Mouse (Mus musculus) hindbrain, embryonic 14.5 days (tissue): ENCODE measurements around the gene Aldh3b2. TPM values are rescaled to one million over a fixed set of nuclear protein-coding genes. Genes with fewer than 3 reads are reported as not detected.

Source experiments
- ATAC-seq: fragments of 200-750 bp; cut with Nextera tagmentation; 2 replicates; pipeline ENCODE4 v1.8.0; 2017; ENCODE audit warnings: moderate number of reproducible peaks, mild to moderate bottlenecking, moderate TSS enrichment, moderate library complexity; ENCODE audit not compliant: low FRiP score
- DNase-seq: peaks from one replicate; pipeline ENCODE4 v3.0.0-alpha.2; 2015; ENCODE audit warnings: low spot score
- H3K27ac ChIP-seq: fragments of 300-500 bp; sonication (generic); 2 replicates; pipeline ENCODE4 v1.5.1; 2014; ENCODE audit warnings: mild to moderate bottlenecking, moderate library complexity
- H3K27me3 ChIP-seq: fragments of 300-500 bp; sonication (generic); 2 replicates; pipeline ENCODE4 v1.6.1; 2014; ENCODE audit warnings: mild to moderate bottlenecking, low read length, mixed read lengths; ENCODE audit not compliant: control insufficient read depth, insufficient read depth
- H3K36me3 ChIP-seq: fragments of 300-500 bp; sonication (generic); replicated peaks from 2 replicates; pipeline ENCODE4 v1.6.1; 2014; ENCODE audit not compliant: control insufficient read depth, insufficient read depth
- H3K4me1 ChIP-seq: fragments of 300-500 bp; sonication (generic); replicated peaks from 2 replicates; pipeline ENCODE4 v1.6.1; 2014; ENCODE audit warnings: antibody characterized with exemption, low read length, mixed read lengths; ENCODE audit not compliant: control insufficient read depth, insufficient read depth
- H3K4me2 ChIP-seq: fragments of 300-500 bp; sonication (generic); replicated peaks from 2 replicates; pipeline ENCODE4 v1.6.1; 2014; ENCODE audit warnings: mild to moderate bottlenecking, moderate library complexity
- H3K4me3 ChIP-seq: fragments of 300-500 bp; sonication (generic); replicated peaks from 2 replicates; pipeline ENCODE4 v1.5.1; 2014; ENCODE audit warnings: mild to moderate bottlenecking, low read length
- H3K9ac ChIP-seq: fragments of 300-500 bp; sonication (generic); 2 replicates; pipeline ENCODE4 v1.6.1; 2014
- H3K9me3 ChIP-seq: fragments of 300-500 bp; sonication (generic); 2 replicates; pipeline ENCODE4 v1.6.1; 2016; ENCODE audit warnings: low read length; ENCODE audit not compliant: control insufficient read depth
- WGBS: fragments of 180-500 bp; shearing (Covaris S2); extraction: QIAGEN DNeasy Blood & Tissue Kit; methylation state at CpG from one replicate; pipeline ENCODE4 v1.1.7; 2014; 5-methylcytosine and 5-hydroxymethylcytosine counted together
- polyA plus RNA-seq: library from polyadenylated mRNA; unstranded; fragments of >200 nt; fragmentation: Nextera tagmentation; extraction: Ambion mirVana; gene quantifications from 2 replicates; pipeline ENCODE4 v1.2.1, GENCODE M21; 2014

Gene Aldh3b2
- polyA plus RNA-seq, 1 experiment from 2014 or later = 0.32 TPM

- 71% methylated on average over 4 of the region's 4 CpGs for WGBS
- peak overlapping the region; percentile 53; the same call in 1 of the 2 replicates for H3K27ac ChIP-seq
- H3K4me2 ChIP-seq = no peak overlapping the region
- no peaks in the 10 kb centered on the region for H3K36me3 ChIP-seq
- ATAC-seq = no peak
- no peak for DNase-seq
- no peak overlapping the region for H3K9ac ChIP-seq
- H3K9me3 ChIP-seq = no peaks in the 10 kb centered on the region
- H3K27me3 ChIP-seq = no peaks in the 10 kb centered on the region
- 0 out of 2 replicates have a peak, but pooled peaks cover 12% of the 10 kb centered on the region for H3K4me1 ChIP-seq
- no peak overlapping the region for H3K4me3 ChIP-seq
Observed at GRCm38 (mm10) chr19:3928779-3929178, 43.3 kb upstream of the Aldh3b2 start.

GRCm38 (mm10) chr19:3929211-3929941 is 42.8 kb upstream of the Aldh3b2 start, which contains the start of gene Aldh3b1:
Gene Aldh3b1 (minus strand): TSS chr19:3929808.
- ATAC-seq (peak; percentile 69; the same call in 1 of the 2 replicates), DNase-seq (peak; percentile 62)
- Histone ChIP-seq H3K27me3 (no peaks in the 10 kb centered on the region), H3K36me3 (no peaks in the 10 kb centered on the region), H3K27ac (peak within 1 kb of the TSS; percentile 53), H3K4me1 (0 out of 2 replicates have a peak, but pooled peaks cover 12% of the 10 kb centered on the region), H3K9ac (no peak within 1 kb of the TSS), H3K4me2 (no peak within 1 kb of the TSS), H3K4me3 (no peak within 1 kb of the TSS), H3K9me3 (no peaks in the 10 kb centered on the region)
- WGBS = 52% methylated on average over 12 of the region's 12 CpGs

GRCm38 (mm10) chr19:3930262-3931057 is 41.7 kb upstream of the Aldh3b2 start:
- no peak overlapping the region for H3K4me2 ChIP-seq
- DNase-seq (no peak), ATAC-seq (no peak)
- no peaks in the 10 kb centered on the region for H3K36me3 ChIP-seq
- WGBS = 70% methylated on average over 21 of the region's 21 CpGs
- no peak overlapping the region for H3K4me3 ChIP-seq
- peaks cover 5% of the 10 kb centered on the region; the same call in 1 of the 2 replicates for H3K27me3 ChIP-seq
- 0 out of 2 replicates have a peak overlapping the region, but pooled peaks have one; percentile 43 for H3K27ac ChIP-seq
- H3K4me1 ChIP-seq = 0 out of 2 replicates have a peak, but pooled peaks cover 12% of the 10 kb centered on the region
- no peaks in the 10 kb centered on the region for H3K9me3 ChIP-seq
- H3K9ac ChIP-seq = no peak overlapping the region

- no peaks in the 10 kb centered on the region for H3K9me3 ChIP-seq
- no peak overlapping the region for H3K27ac ChIP-seq
- no peak for DNase-seq
- no peaks in the 10 kb centered on the region for H3K36me3 ChIP-seq
- H3K9ac ChIP-seq = no peak overlapping the region
- no peak for ATAC-seq
- peaks cover 20% of the 10 kb centered on the region for H3K4me1 ChIP-seq
- H3K4me3 ChIP-seq = no peak overlapping the region
- H3K27me3 ChIP-seq = peaks cover 17% of the 10 kb centered on the region
- no peak overlapping the region for H3K4me2 ChIP-seq
- WGBS = 92% methylated on average over 9 of the region's 9 CpGs
Observed at GRCm38 (mm10) chr19:3931716-3932115, 40.4 kb upstream of the Aldh3b2 start.

GRCm38 (mm10) chr19:3935032-3935895 is 36.9 kb upstream of the Aldh3b2 start, which contains the start of gene Unc93b1:
Gene Unc93b1 (plus strand): TSS chr19:3935186.
- DNase-seq (no peak), ATAC-seq (peak; percentile 59; the same call in 1 of the 2 replicates)
- Histone ChIP-seq H3K4me2 (peak within 1 kb of the TSS; percentile 68), H3K4me3 (peak within 1 kb of the TSS; percentile 34), H3K9ac (peak within 1 kb of the TSS; percentile 46), H3K9me3 (no peaks in the 10 kb centered on the region), H3K27ac (no peak within 1 kb of the TSS), H3K36me3 (no peaks in the 10 kb centered on the region), H3K4me1 (peaks cover 14% of the 10 kb centered on the region), H3K27me3 (peaks cover 17% of the 10 kb centered on the region)
- 7% methylated on average over 41 of the region's 42 CpGs for WGBS

- Histone ChIP-seq H3K9me3 (no peaks in the 10 kb centered on the region), H3K4me1 (peaks cover 8% of the 10 kb centered on the region), H3K27ac (no peak overlapping the region), H3K9ac (peak overlapping the region; percentile 46), H3K4me2 (peak overlapping the region; percentile 68), H3K4me3 (peak overlapping the region; percentile 34), H3K36me3 (no peaks in the 10 kb centered on the region), H3K27me3 (peaks cover 17% of the 10 kb centered on the region)
- WGBS = 8% methylated on average over 22 of the region's 22 CpGs
- no peak for ATAC-seq
- peak; percentile 30 for DNase-seq
Observed at GRCm38 (mm10) chr19:3935896-3936850, 36.0 kb upstream of the Aldh3b2 start.

GRCm38 (mm10) chr19:3942315-3942714 is 29.8 kb upstream of the Aldh3b2 start:
- Histone ChIP-seq H3K9me3 (no peaks in the 10 kb centered on the region), H3K27ac (no peak overlapping the region), H3K36me3 (no peaks in the 10 kb centered on the region), H3K9ac (no peak overlapping the region), H3K27me3 (peaks cover 6% of the 10 kb centered on the region; the same call in 1 of the 2 replicates), H3K4me3 (no peak overlapping the region), H3K4me2 (no peak overlapping the region), H3K4me1 (no peaks in the 10 kb centered on the region)
- no peak for ATAC-seq
- 85% methylated on average over 7 of the region's 7 CpGs for WGBS
- DNase-seq = no peak
